ENCODE assay signal across 8 mouse cellular contexts in the genomic region with DNA sequence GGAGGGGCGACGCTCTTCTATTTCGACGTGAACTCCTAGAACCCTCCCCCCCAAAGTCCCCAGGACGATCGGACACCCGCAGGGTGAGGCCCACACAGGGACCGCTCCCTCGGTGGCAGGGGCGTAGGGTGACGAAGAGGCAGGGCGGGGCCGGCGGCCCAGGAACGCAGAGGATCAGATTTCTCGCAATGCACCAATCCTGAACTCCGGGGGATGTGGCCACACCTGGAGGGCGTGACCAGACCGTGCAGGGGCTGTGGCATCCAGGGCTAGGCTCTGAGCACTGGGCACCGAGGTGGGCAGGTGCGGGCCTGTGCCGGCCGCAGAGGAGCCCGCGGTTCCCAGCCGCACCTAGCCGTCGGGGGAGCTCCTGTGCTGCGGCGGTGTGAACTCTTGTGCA. TPM values are rescaled to one million over a fixed set of nuclear protein-coding genes. Genes with fewer than 3 reads are reported as not detected.
DNase-seq lines count a peak whose midpoint lies in the region; ATAC-seq and TF ChIP-seq lines count a peak whose summit lies in the region.

A gene (plus strand): TSS at position 240 of the 400 bp plus-strand sequence.

- no peak for TF ChIP-seq CTCF in gastrocnemius, adult 2 months (IDR thresholded peaks at IDR 0.05)
- no peak for TF ChIP-seq CTCF in forebrain, postnatal 0 days (IDR thresholded peaks at IDR 0.05; ENCODE audit: low read depth)
- no peak for TF ChIP-seq CTCF in liver, embryonic 14.5 days (IDR thresholded peaks at IDR 0.05; ENCODE audit: low read depth)

- intact Hi-C loops in gastrocnemius, adult 2 months (cut with DNase I): no loop called here

- no peaks in the 10 kb centered on the region for H3K36me3 ChIP-seq in forebrain, postnatal 0 days (ENCODE audit: insufficient read depth)
- no peaks in the 10 kb centered on the region for H3K36me3 ChIP-seq in liver, embryonic 14.5 days (replicated peaks; ENCODE audit: control insufficient read depth, insufficient read depth, low read depth)
- H3K36me3 ChIP-seq in neural tube, embryonic 12.5 days: no peaks in the 10 kb centered on the region

- no peak for TF ChIP-seq EP300 in liver, embryonic 14.5 days (IDR thresholded peaks at IDR 0.05; ENCODE audit: low read depth)

- H3K27me3 ChIP-seq in forebrain, postnatal 0 days (ENCODE audit: insufficient read depth, low read length): peaks cover 31% of the 10 kb centered on the region
- peaks cover 20% of the 10 kb centered on the region for H3K27me3 ChIP-seq in liver, embryonic 14.5 days (ENCODE audit: control insufficient read depth, insufficient read depth, low read length)
- H3K27me3 ChIP-seq in neural tube, embryonic 12.5 days (replicated peaks): peaks cover 46% of the 10 kb centered on the region

- H3K4me3 ChIP-seq in gastrocnemius, adult 2 months: peak within 1 kb of the TSS; percentile 60
- no peak within 1 kb of the TSS for H3K4me3 ChIP-seq in forebrain, postnatal 0 days (ENCODE audit: low read depth, low read length)
- H3K4me3 ChIP-seq in liver, embryonic 14.5 days (ENCODE audit: insufficient read depth in 1 of 2, low read depth in 2 of 2, low read length in 2 of 2): peak within 1 kb of the TSS; percentile 13 to 21
- H3K4me3 ChIP-seq in neural tube, embryonic 12.5 days: peak within 1 kb of the TSS; percentile 26

- no peak within 1 kb of the TSS for H3K9ac ChIP-seq in forebrain, postnatal 0 days
- no peak within 1 kb of the TSS for H3K9ac ChIP-seq in liver, embryonic 14.5 days (replicated peaks)
- H3K9ac ChIP-seq in neural tube, embryonic 12.5 days: peak within 1 kb of the TSS; percentile 26; the same call in 1 of the 2 replicates

- H3K4me2 ChIP-seq in forebrain, postnatal 0 days (ENCODE audit: low read depth): peak within 1 kb of the TSS; percentile 17; the same call in 1 of the 2 replicates
- H3K4me2 ChIP-seq in liver, embryonic 14.5 days (ENCODE audit: low read depth): peak within 1 kb of the TSS; percentile 42
- H3K4me2 ChIP-seq in neural tube, embryonic 12.5 days (replicated peaks): peak within 1 kb of the TSS; percentile 54

- no peaks in the 10 kb centered on the region for H3K9me3 ChIP-seq in forebrain, postnatal 0 days (ENCODE audit: low read length)
- no peaks in the 10 kb centered on the region for H3K9me3 ChIP-seq in liver, embryonic 14.5 days (ENCODE audit: control insufficient read depth, low read length)
- H3K9me3 ChIP-seq in neural tube, embryonic 12.5 days: no peaks in the 10 kb centered on the region

- 4% methylated on average over 30 of the region's 30 CpGs for WGBS in forebrain, postnatal 0 days
- WGBS in liver, embryonic 14.5 days (ENCODE audit: insufficient replicate concordance): 5% methylated on average over 30 of the region's 30 CpGs
- WGBS in neural tube, embryonic 12.5 days: under 1% methylated on average over 30 of the region's 30 CpGs

- no peaks in the 10 kb centered on the region for H3K4me1 ChIP-seq in forebrain, postnatal 0 days (ENCODE audit: insufficient read depth)
- peaks cover 0 to 13% of the 10 kb centered on the region in 2 experiments; a peak in 1 of 4 replicates for H3K4me1 ChIP-seq in liver, embryonic 14.5 days (replicated peaks; ENCODE audit: control insufficient read depth in 2 of 2, insufficient read depth in 2 of 2, low read length in 1 of 2)
- H3K4me1 ChIP-seq in neural tube, embryonic 12.5 days: peaks cover 8% of the 10 kb centered on the region

- peak; percentile 52 for DNase-seq in gastrocnemius, adult 2 months
- DNase-seq in gastrocnemius, adult 18-20 months (ENCODE audit: low spot score): no peak
- no peak for DNase-seq in forebrain, postnatal 0 days
- peak in 1 of 3 experiments; percentile 44 for DNase-seq in liver, embryonic 14.5 days (ENCODE audit: low read depth in 3 of 3, low spot score in 3 of 3)
- DNase-seq in urinary bladder, adult 2 months (ENCODE audit: low spot score): peak; percentile 76
- DNase-seq in cerebellum, adult 9-11 months: no peak

- no peak for ATAC-seq in forebrain, postnatal 0 days
- ATAC-seq in inflammation-experienced regulatory T-cells, adult 6 months: peak; percentile 98
- peak; percentile 83 for ATAC-seq in liver, embryonic 14.5 days (ENCODE audit: insufficient read depth)
- peak; percentile 71 for ATAC-seq in neural tube, embryonic 12.5 days (ENCODE audit: low FRiP score, low read depth)

- H3K27ac ChIP-seq in gastrocnemius, adult 2 months: no peak within 1 kb of the TSS
- no peak within 1 kb of the TSS for H3K27ac ChIP-seq in forebrain, postnatal 0 days (ENCODE audit: low read depth, low read length)
- H3K27ac ChIP-seq in liver, embryonic 14.5 days: no peak within 1 kb of the TSS
- H3K27ac ChIP-seq in neural tube, embryonic 12.5 days: no peak within 1 kb of the TSS

RNA-seq across cellular contexts. Expression of the gene that starts here (rescaled TPM):
- under 1 TPM; 0.33 to 0.39 TPM for total RNA-seq in gastrocnemius, adult 2 months (2021)
- total RNA-seq in gastrocnemius, adult 18-20 months (2021): under 1 TPM; 0.53 to 0.88 TPM
- 0.33 and 0.62 TPM in 2 replicates for total RNA-seq in forebrain, postnatal 0 days (2014; rRNA removed)
- 0.29 and 0.48 TPM in 2 replicates for polyA plus RNA-seq in forebrain, postnatal 0 days (2015; fragmentation: Nextera tagmentation; extraction: Ambion mirVana)
- polyA plus RNA-seq in inflammation-experienced regulatory T-cells, adult 6 months (2017; shearing (Covaris generic)): 1 to 10 TPM; 3.9 to 6.5 (median 5.1) TPM
- polyA plus RNA-seq in liver, embryonic 14.5 days (2012; rRNA removed): 1.7 and 1.9 TPM in 2 replicates
- polyA plus RNA-seq in liver, embryonic 14.5 days (2014; fragmentation: Nextera tagmentation; extraction: Ambion mirVana): 1.5 and 3.0 TPM in 2 replicates
- 1.9 and 3.1 TPM in 2 replicates for polyA plus RNA-seq in neural tube, embryonic 12.5 days (2016; fragmentation: Nextera tagmentation; extraction: Ambion mirVana)
- 24.9 and 27.8 TPM in 2 replicates for polyA plus RNA-seq in urinary bladder, adult 2 months (2012; rRNA removed)

Comparison
In these comparisons a context has a peak if more than half of its experiments do, and no peak if none do; other contexts are left out.
1. Peak in DNase-seq and H3K4me3 ChIP-seq in gastrocnemius, adult 2 months; RNA of the gene not detected or under 1 TPM.